Mouse (Mus musculus) kidney, adult 2 months (tissue): Measurements from ENCODE around the gene Prtg. TPM values are rescaled to one million over a fixed set of nuclear protein-coding genes. Genes with fewer than 3 reads are reported as not detected.

Source experiments
- DNase-seq: peaks from one replicate; pipeline ENCODE4 v3.0.0; 2021
- H3K27ac ChIP-seq: fragments of 200-500 bp; 2 replicates; pipeline ENCODE4 v1.5.1; 2012; ENCODE audit warnings: low read depth, low read length, control low read depth, inconsistent platforms; ENCODE audit not compliant: insufficient read depth
- H3K27me3 ChIP-seq: fragments of 200-500 bp; replicated peaks from 2 replicates; pipeline ENCODE4 v1.6.1; 2012; ENCODE audit warnings: mild to moderate bottlenecking, moderate library complexity, low read length, inconsistent platforms; ENCODE audit not compliant: control insufficient read depth, insufficient read depth
- H3K36me3 ChIP-seq: fragments of 200-500 bp; 2 replicates; pipeline ENCODE4 v1.6.1; 2012; ENCODE audit warnings: mild to moderate bottlenecking, moderate library complexity, low read length, inconsistent platforms; ENCODE audit not compliant: control insufficient read depth, insufficient read depth
- H3K4me1 ChIP-seq: fragments of 200-500 bp; 2 replicates; pipeline ENCODE4 v1.6.1; 2011; ENCODE audit warnings: low read length; ENCODE audit not compliant: control insufficient read depth, insufficient read depth
- H3K4me3 ChIP-seq: fragments of 200-500 bp; 2 replicates; pipeline ENCODE4 v1.5.1; 2011; ENCODE audit warnings: mild to moderate bottlenecking, low read depth, low read length, control low read depth; ENCODE audit not compliant: insufficient read depth
- CTCF ChIP-seq: fragments of 200-500 bp; conservative IDR thresholded peaks from 2 replicates; pipeline ENCODE4 v1.5.1; 2011; ENCODE audit warnings: low read depth, mild to moderate bottlenecking, control low read depth, low read length, moderate library complexity, mixed read lengths; ENCODE audit not compliant: insufficient read depth, insufficient read length
- POLR2A ChIP-seq: fragments of 200-500 bp; IDR thresholded peaks from one replicate; pipeline ENCODE4 v1.6.1; 2011; ENCODE audit warnings: low read depth, low read length, control low read depth
- WGBS: fragments of 180-500 bp; shearing (Covaris S2); methylation state at CpG from one replicate; pipeline ENCODE4 v1.1.7; 2018; 5-methylcytosine and 5-hydroxymethylcytosine counted together
- polyA plus RNA-seq: library from polyadenylated mRNA; depleted of rRNA; stranded (reverse); fragments of >200 nt; gene quantifications from 2 replicates; pipeline ENCODE4 v1.2.3, GENCODE M21; 2012

Gene Prtg
- polyA plus RNA-seq, 1 experiment, result 0.06 TPM

GRCm38 (mm10) chr9:72779733-72780132, 26.9 kb upstream of the Prtg start:
- no peak for TF ChIP-seq CTCF
- TF ChIP-seq POLR2A, result no peak
- no peaks in the 10 kb centered on the region for H3K36me3 ChIP-seq
- H3K27ac ChIP-seq, result no peak overlapping the region
- H3K4me3 ChIP-seq, result no peak overlapping the region
- no peak for DNase-seq
- H3K27me3 ChIP-seq, result no peaks in the 10 kb centered on the region
- WGBS, result 51% methylated on average over 4 of the region's 4 CpGs
- no peaks in the 10 kb centered on the region for H3K4me1 ChIP-seq

- Histone ChIP-seq H3K36me3 (no peaks in the 10 kb centered on the region), H3K27me3 (no peaks in the 10 kb centered on the region), H3K4me3 (no peak overlapping the region), H3K4me1 (no peaks in the 10 kb centered on the region), H3K27ac (no peak overlapping the region)
- 29% methylated on average over 5 of the region's 5 CpGs for WGBS
- DNase-seq, result no peak
- no peak for TF ChIP-seq CTCF
- no peak for TF ChIP-seq POLR2A
These were observed 26.0 kb upstream of the Prtg start for GRCm38 (mm10) chr9:72780694-72781093.

DNA sequence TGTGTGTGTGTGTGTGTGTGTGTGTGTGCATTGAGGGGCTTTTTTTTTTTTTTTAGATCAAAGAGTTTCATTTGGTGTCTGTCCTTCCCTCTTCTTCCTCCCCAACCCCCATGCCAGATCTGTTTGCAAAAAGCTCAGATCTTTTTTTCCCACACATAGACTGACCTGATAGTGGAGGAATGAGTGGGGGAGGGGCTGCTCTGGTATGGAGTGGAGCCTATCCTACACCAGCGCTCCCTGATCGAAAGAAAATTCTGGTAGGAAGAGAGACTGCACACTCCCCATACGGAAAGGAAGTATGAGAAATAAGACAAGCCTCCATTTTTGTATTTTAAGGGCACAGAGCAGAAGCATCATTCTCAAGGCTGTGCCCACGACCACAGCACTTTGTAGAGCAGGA, 25.2 kb upstream of the Prtg start:
- DNase-seq, result no peak
- Histone ChIP-seq H3K27ac (no peak overlapping the region), H3K4me3 (no peak overlapping the region), H3K36me3 (no peaks in the 10 kb centered on the region), H3K4me1 (no peaks in the 10 kb centered on the region), H3K27me3 (no peaks in the 10 kb centered on the region)
- WGBS, result 67% methylated on average over 4 of the region's 4 CpGs
- TF ChIP-seq POLR2A, result no peak
- no peak for TF ChIP-seq CTCF

- no peaks in the 10 kb centered on the region for H3K27me3 ChIP-seq
- no peak overlapping the region for H3K4me3 ChIP-seq
- H3K27ac ChIP-seq, result no peak overlapping the region
- H3K36me3 ChIP-seq, result no peaks in the 10 kb centered on the region
- TF ChIP-seq POLR2A (no peak), CTCF (no peak)
- no peak for DNase-seq
- no peaks in the 10 kb centered on the region for H3K4me1 ChIP-seq
- 34% methylated on average over 8 of the region's 8 CpGs for WGBS
These were observed 24.6 kb upstream of the Prtg start for GRCm38 (mm10) chr9:72782121-72782520.

DNA sequence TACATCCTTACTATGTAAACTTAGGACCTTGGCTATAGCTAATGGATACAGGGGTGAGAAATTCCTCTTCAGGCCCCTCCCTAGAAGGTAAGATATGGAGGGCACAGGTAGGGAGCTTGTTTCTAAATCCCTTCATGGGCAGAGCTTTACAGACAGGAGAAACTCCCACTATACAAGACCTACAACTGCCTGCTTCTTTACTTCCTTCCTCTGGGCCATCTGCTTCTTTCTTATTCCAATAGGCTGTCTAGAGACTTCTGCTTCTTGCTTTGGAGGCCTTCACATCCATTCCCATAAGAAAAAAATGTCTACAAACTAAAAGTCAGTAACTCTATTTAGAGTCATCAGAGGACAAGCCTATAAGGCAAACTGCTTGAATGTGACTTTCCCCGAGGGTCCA, 18.9 kb upstream of the Prtg start:
- no peaks in the 10 kb centered on the region for H3K27me3 ChIP-seq
- 97% methylated on average over 1 of the region's 1 CpGs for WGBS
- no peaks in the 10 kb centered on the region for H3K4me1 ChIP-seq
- H3K4me3 ChIP-seq, result no peak overlapping the region
- TF ChIP-seq CTCF (no peak), POLR2A (no peak)
- no peaks in the 10 kb centered on the region for H3K36me3 ChIP-seq
- no peak overlapping the region for H3K27ac ChIP-seq
- no peak for DNase-seq

DNA sequence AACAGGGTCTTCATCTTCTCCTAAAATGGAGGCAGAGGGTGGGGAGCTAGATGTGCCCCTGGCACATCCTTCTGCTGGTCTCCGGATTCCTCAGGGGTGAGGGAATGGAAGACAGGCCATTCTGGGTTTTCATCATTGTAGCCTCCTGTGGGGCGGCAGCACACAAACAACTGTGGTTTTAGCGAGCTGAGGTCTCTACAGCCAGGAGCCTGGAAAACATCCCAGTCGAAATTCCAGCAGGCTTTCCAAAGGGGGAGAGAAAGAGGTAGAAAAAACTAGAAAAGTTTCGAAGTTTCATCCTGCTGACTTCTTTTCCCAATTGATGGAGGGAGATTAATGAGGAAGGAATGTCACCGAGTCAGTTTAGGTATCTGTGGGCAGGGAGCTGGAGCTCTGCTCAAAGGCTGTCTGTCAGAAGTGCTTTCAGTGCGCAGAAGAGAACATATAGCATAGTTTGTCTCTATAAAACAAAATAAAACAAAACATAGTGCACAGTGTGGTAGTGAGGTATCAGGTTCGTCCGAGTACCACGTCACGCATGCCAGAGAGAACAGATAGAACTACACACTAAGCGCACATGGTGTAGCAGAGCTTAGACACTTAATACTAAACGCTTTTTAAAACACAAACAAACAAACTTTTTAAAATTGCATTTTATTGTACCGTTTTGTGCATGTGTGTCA, 16.0 kb upstream of the Prtg start:
- H3K27me3 ChIP-seq, result no peaks in the 10 kb centered on the region
- H3K27ac ChIP-seq, result no peak overlapping the region
- WGBS, result 56% methylated on average over 14 of the region's 14 CpGs
- TF ChIP-seq POLR2A, result no peak
- no peak for TF ChIP-seq CTCF
- no peak for DNase-seq
- H3K36me3 ChIP-seq, result no peaks in the 10 kb centered on the region
- H3K4me3 ChIP-seq, result no peak overlapping the region
- H3K4me1 ChIP-seq, result no peaks in the 10 kb centered on the region

- WGBS, result 37% methylated on average over 10 of the region's 10 CpGs
- Histone ChIP-seq H3K36me3 (no peaks in the 10 kb centered on the region), H3K27ac (no peak overlapping the region), H3K27me3 (no peaks in the 10 kb centered on the region), H3K4me1 (no peaks in the 10 kb centered on the region), H3K4me3 (no peak overlapping the region)
- no peak for TF ChIP-seq POLR2A
- no peak for TF ChIP-seq CTCF
- peak; percentile 20 for DNase-seq
These were observed 15.5 kb upstream of the Prtg start for GRCm38 (mm10) chr9:72791213-72791582.
